Mouse (Mus musculus): ENCODE data around the gene Wnk2. TPM values are rescaled to one million over a fixed set of nuclear protein-coding genes. Genes with fewer than 3 reads are reported as not detected.

Wnk2 gene
- total and polyA plus RNA-seq, 3 experiments, result 0.04 TPM; not detected in 2

DNA sequence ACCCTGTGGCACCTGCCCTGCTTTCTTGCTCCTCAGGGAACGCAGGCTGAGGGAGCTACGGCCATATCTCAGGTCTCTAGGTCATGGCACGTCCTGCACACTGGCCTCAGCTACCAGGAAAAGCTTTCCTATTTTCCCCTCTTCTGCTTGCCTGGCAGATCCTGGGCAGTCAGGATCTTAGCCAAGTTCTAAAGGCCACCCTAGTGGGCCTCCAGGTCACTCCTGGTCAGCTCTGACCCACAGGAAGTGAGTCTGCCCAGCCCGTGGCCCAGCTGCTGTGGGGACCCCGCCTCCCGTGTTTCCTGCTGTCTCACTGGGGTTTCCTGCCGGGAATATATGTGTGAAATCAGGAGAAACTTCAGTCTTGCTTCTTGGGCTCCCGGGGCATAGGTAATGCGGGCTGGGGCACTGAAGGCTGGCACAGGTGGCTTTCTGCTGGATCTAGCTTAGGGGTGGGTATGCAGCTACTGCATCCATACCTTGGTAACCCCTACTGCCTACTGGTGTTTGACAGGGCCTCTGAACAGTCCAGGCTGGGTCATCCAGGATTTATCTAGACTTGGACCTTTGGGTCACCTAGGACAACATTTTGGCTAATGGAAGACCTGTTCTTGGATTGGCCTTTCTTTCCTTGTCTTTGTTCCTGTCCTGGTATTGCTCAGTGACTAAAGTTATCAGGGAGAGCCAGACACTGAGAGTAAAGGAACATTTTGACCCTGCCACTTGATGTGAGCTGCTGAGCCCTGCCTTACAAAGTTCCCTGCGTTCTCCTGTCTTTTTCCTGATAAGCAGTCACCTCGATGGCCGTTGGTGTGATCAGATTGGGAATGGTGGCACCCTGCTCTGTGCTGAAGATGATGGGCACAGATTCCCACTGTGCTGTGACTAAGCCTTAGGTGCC is 42.4 kb upstream of the Wnk2 start:
- no peak overlapping the region for H3K27ac ChIP-seq (ENCODE audit: control insufficient read depth, low read depth, low read length)
- no peak for DNase-seq (ENCODE audit: low read depth, low spot score)
- no peaks in the 10 kb centered on the region for H3K27me3 ChIP-seq (ENCODE audit: control insufficient read depth in 1 of 2, insufficient read depth in 2 of 2, low read length in 2 of 2)
- no peak overlapping the region for H3K9ac ChIP-seq (ENCODE audit: control insufficient read depth, low read depth, low read length, poor library complexity, severe bottlenecking)
- H3K79me2 ChIP-seq (ENCODE audit: control insufficient read depth, insufficient read depth, low read length, poor library complexity), result no peaks in the 10 kb centered on the region; the same call in 1 of the 2 replicates
- peaks cover 0 to 9% of the 10 kb centered on the region in 2 experiments; a peak in 2 of 4 replicates for H3K36me3 ChIP-seq (ENCODE audit: control insufficient read depth in 1 of 2, insufficient read depth in 2 of 2, low read length in 2 of 2)
- peaks cover 0 to 14% of the 10 kb centered on the region in 2 experiments; a peak in 3 of 4 replicates for H3K4me1 ChIP-seq (ENCODE audit: control insufficient read depth in 1 of 2, insufficient read depth in 2 of 2, low read length in 2 of 2)
- TF ChIP-seq JUND (IDR thresholded peaks at IDR 0.05; ENCODE audit: low read depth, low read length) (no peak), POLR2AphosphoS2 (IDR thresholded peaks at IDR 0.05; ENCODE audit: low read length) (no peak), ELF1 (IDR thresholded peaks at IDR 0.05; ENCODE audit: low read depth, low read length) (no peak), BHLHE40 (IDR thresholded peaks at IDR 0.05; ENCODE audit: borderline replicate concordance, low read depth, low read length) (no peak), CHD1 (IDR thresholded peaks at IDR 0.05; ENCODE audit: low read depth, low read length) (no peak), NELFE (IDR thresholded peaks at IDR 0.05; ENCODE audit: low read depth, low read length) (no peak), CHD2 (IDR thresholded peaks at IDR 0.05; ENCODE audit: low read length) (no peak), POLR2A (IDR thresholded peaks at IDR 0.05; ENCODE audit: control insufficient read depth in 1 of 2, insufficient read depth in 1 of 2, low read depth in 1 of 2, low read length in 2 of 2, poor library complexity in 1 of 2) (no peak)
- H3K4me3 ChIP-seq (ENCODE audit: control insufficient read depth in 1 of 2, insufficient read depth in 1 of 2, low read depth in 2 of 2, low read length in 2 of 2), result no peak overlapping the region
- no peaks in the 10 kb centered on the region for H3K9me3 ChIP-seq (replicated peaks; ENCODE audit: insufficient read depth, low read length)

DNA sequence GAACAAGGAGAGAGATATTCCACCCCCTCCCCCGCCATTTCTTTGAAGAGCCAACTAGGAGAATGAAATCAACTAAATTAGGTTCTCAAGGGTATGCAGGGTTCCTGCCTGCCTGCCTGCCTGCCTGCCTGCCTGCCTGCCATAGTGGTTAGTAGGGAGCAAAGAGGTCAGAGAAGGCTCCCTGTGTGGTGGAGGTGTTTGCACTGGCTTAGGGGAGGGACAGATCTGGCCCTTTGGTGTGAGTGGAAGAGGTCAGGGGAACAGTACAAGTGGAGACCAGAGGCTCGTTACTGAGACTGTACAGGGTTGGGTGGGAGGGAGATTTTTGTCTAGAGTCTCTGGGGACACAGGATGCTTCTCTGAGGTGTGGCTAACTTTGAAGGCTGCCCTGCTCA is 41.1 kb upstream of the Wnk2 start:
- no peaks in the 10 kb centered on the region for H3K27me3 ChIP-seq (ENCODE audit: control insufficient read depth in 1 of 2, insufficient read depth in 2 of 2, low read length in 2 of 2)
- peaks cover 0 to 9% of the 10 kb centered on the region in 2 experiments; a peak in 2 of 4 replicates for H3K36me3 ChIP-seq (ENCODE audit: control insufficient read depth in 1 of 2, insufficient read depth in 2 of 2, low read length in 2 of 2)
- DNase-seq (ENCODE audit: low read depth, low spot score), result no peak
- TF ChIP-seq EP300 (IDR thresholded peaks at IDR 0.05; ENCODE audit: low read depth in 1 of 2, low read length in 2 of 2) (no peak), CHD2 (IDR thresholded peaks at IDR 0.05; ENCODE audit: low read length) (no peak), ZC3H11A (IDR thresholded peaks at IDR 0.05; ENCODE audit: low read depth, low read length) (no peak), NELFE (IDR thresholded peaks at IDR 0.05; ENCODE audit: low read depth, low read length) (no peak), RAD21 (IDR thresholded peaks at IDR 0.05; ENCODE audit: low read depth, low read length) (no peak), USF1 (IDR thresholded peaks at IDR 0.05; ENCODE audit: low read depth, low read length) (no peak), SMC3 (IDR thresholded peaks at IDR 0.05; ENCODE audit: low read depth, low read length) (no peak), MAX (IDR thresholded peaks at IDR 0.05; ENCODE audit: low read length) (no peak), ETS1 (IDR thresholded peaks at IDR 0.05; ENCODE audit: low read depth, low read length) (no peak), POLR2AphosphoS2 (IDR thresholded peaks at IDR 0.05; ENCODE audit: low read length) (no peak), RCOR1 (IDR thresholded peaks at IDR 0.05; ENCODE audit: low read depth, low read length) (no peak), JUND (IDR thresholded peaks at IDR 0.05; ENCODE audit: low read depth, low read length) (no peak)
- H3K27ac ChIP-seq (ENCODE audit: control insufficient read depth, low read depth, low read length), result no peak overlapping the region
- no peaks in the 10 kb centered on the region for H3K9me3 ChIP-seq (replicated peaks; ENCODE audit: insufficient read depth, low read length)
- no peak overlapping the region for H3K4me3 ChIP-seq (ENCODE audit: control insufficient read depth in 1 of 2, insufficient read depth in 1 of 2, low read depth in 2 of 2, low read length in 2 of 2)
- H3K9ac ChIP-seq (ENCODE audit: control insufficient read depth, low read depth, low read length, poor library complexity, severe bottlenecking), result no peak overlapping the region
- peaks cover 0 to 14% of the 10 kb centered on the region in 2 experiments; a peak in 3 of 4 replicates for H3K4me1 ChIP-seq (ENCODE audit: control insufficient read depth in 1 of 2, insufficient read depth in 2 of 2, low read length in 2 of 2)
- no peaks in the 10 kb centered on the region; the same call in 1 of the 2 replicates for H3K79me2 ChIP-seq (ENCODE audit: control insufficient read depth, insufficient read depth, low read length, poor library complexity)
